15 mouse cellular contexts compared by ENCODE assay signal in genomic region chr1:105805565-105805964, GRCm38 (mm10). TPM values are rescaled to one million over a fixed set of nuclear protein-coding genes. Genes with fewer than 3 reads are reported as not detected.
"Had no signal": no experiment of that assay in that cellular context is flagged by ENCODE, and none has a peak within 500 bp of the region (broad histone marks: within the 10 kb centered on the region; RNA-seq: fewer than 3 reads in every experiment).

No protein-coding gene starts in this region.

- H3K9me3 ChIP-seq: kidney, embryonic 15.5 days; limb, embryonic 12.5 days; midbrain, embryonic 12.5 days; neural tube, embryonic 13.5 days; stomach, embryonic 15.5 days had no signal

- H3K4me3 ChIP-seq: kidney, embryonic 15.5 days; limb, embryonic 12.5 days; midbrain, embryonic 12.5 days; neural tube, embryonic 13.5 days; stomach, embryonic 15.5 days had no signal

- H3K4me1 ChIP-seq: limb, embryonic 12.5 days; midbrain, embryonic 12.5 days; neural tube, embryonic 13.5 days; stomach, embryonic 15.5 days had no signal

- H3K9ac ChIP-seq: kidney, embryonic 15.5 days; limb, embryonic 12.5 days; liver, embryonic 14.5 days; midbrain, embryonic 12.5 days; neural tube, embryonic 13.5 days; stomach, embryonic 15.5 days had no signal

- H3K36me3 ChIP-seq: kidney, embryonic 15.5 days; limb, embryonic 12.5 days; midbrain, embryonic 12.5 days; neural tube, embryonic 13.5 days; stomach, embryonic 15.5 days had no signal

- H3K4me2 ChIP-seq: kidney, embryonic 15.5 days; limb, embryonic 12.5 days; midbrain, embryonic 12.5 days; neural tube, embryonic 13.5 days; stomach, embryonic 15.5 days had no signal

- H3K27me3 ChIP-seq: kidney, embryonic 15.5 days; limb, embryonic 12.5 days; midbrain, embryonic 12.5 days; neural tube, embryonic 13.5 days; stomach, embryonic 15.5 days had no signal

- ATAC-seq: lung, postnatal 0 days; midbrain, embryonic 16.5 days had no signal

- H3K27ac ChIP-seq: kidney, embryonic 15.5 days; limb, embryonic 12.5 days; liver, embryonic 14.5 days; midbrain, embryonic 12.5 days; neural tube, embryonic 13.5 days; stomach, embryonic 15.5 days had no signal

- DNase-seq: kidney, postnatal 14 days; lung, adult 2 months; lung, postnatal 36 days; retina, postnatal 1 day; right cerebral cortex, postnatal 4 days; spleen, adult 18-20 months had no signal

RNA-seq across cellular contexts. Expression of gene Tnfrsf11a, which starts 25.0 kb away (rescaled TPM):
- total RNA-seq: megakaryocyte-erythroid progenitor cell, adult 5-6 weeks had no signal
